Mouse (Mus musculus) embryo, embryonic 10 days (tissue): ENCODE measurements around the gene Unk.

Experiments
- DNase-seq: peaks from one replicate; pipeline ENCODE4 v3.0.0-alpha.2; 2015; ENCODE audit warnings: low spot score

The Unk gene

DNA sequence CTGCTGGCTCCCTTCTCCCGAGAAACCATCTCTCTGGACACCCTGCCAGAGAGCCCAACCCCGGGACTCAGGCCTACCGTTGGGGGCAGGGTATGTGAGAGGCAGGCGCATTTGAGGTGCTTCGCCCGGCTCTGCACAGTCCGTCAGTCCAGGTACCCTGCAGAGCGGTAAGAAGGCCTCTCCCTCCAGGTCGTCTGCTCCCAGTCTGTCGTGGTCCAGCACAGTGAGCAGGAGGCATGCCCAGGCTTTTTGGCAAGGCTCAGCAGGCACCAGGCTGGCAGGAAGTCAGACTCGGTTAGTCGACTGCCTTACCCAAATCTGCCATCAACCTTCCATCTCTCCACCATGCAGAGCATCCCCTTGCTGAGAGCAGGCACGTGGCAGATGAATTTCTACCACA is 33.4 kb downstream of the Unk start:
- no peak for DNase-seq

DNA sequence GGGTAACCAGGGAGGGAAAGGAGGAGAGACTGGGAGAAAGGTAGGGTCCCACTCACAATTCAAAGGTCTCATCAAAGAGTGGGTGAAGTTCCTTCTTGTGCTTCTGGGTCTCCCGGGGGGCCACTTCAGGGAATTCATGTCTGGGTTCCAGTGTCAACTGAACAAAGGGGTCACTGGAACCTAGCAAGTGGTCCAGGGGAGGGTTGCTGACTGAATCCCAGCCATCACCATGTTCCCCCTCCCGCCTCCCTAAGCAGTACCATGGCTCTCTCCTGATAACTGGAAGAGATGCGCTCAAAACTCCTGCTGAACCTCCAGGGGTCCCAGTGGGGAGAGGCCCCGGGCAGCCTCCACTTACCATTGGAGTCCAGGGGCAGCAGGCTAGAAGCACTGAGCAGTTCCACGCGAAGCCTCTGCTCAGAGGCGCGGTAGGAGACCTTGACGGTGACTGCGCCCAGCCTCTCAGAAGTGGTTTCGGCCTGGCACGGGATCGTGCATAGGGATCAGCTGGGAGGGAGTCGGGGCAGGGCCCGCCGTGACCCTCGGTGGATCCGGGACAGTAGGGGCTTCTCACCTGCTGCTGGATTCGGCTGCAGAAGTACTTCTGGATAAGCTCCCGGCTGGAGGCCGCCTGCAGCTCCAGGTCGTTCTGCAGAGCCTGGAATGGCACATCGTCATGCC is 34.2 kb downstream of the Unk start:
- no peak for DNase-seq

DNA sequence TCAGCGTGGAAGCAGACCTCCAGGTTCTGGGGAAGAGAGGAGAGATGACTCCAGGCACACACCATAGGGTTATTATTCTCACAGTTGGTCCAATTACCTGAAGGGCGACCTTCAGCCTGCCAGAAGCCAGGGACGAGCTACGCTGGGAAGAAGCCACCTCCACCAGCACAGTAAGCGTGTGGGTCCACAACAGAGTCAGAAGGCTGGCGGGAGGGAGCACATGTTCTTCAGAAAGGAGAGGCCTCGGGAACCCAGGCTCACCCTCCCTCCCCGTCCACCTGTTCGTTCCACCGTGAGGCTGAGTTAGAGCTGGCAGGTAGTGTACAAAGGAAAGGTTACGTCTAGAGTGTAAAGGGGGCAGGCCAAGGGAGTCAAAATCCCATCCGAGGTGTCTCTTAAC is 35.2 kb downstream of the Unk start:
- no peak for DNase-seq

DNA sequence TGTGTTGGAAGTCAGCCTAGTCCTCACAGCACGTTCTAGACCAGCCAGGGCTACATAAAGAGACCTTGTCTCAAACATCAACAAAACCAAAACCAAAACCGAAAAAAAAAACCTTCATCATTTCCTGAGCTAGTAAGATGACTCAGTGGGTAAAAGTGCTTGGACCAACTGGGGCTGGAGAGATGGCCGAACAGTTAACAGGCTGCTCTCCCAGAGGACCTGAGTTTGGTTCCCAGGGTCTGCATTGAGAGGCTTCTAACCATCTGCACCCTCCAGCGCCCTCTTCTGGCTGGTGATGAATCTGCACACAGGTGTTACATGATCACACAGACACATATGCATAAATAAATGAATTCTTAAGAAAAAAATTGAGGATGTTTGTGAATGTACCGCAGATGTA is 41.4 kb downstream of the Unk start:
- DNase-seq = no peak

DNA sequence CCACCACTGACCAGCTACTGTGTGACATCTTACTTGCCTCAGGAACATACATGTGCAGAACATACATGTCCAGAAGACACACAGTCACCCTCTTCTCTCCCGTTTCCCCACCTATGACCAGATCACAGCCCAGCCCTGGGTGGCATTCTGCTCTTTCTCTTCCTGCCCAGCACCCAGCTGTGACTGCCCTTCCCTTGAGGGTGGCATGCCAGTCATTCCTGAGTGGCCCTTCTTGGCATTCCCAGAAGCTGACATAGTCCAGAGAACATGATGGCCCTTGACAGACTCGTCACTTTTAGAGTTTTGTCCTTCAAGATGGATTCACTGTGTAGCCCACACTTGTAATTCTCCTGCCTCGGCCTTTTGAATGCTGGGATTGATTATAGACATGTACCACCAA is 42.5 kb downstream of the Unk start:
- DNase-seq = no peak

DNA sequence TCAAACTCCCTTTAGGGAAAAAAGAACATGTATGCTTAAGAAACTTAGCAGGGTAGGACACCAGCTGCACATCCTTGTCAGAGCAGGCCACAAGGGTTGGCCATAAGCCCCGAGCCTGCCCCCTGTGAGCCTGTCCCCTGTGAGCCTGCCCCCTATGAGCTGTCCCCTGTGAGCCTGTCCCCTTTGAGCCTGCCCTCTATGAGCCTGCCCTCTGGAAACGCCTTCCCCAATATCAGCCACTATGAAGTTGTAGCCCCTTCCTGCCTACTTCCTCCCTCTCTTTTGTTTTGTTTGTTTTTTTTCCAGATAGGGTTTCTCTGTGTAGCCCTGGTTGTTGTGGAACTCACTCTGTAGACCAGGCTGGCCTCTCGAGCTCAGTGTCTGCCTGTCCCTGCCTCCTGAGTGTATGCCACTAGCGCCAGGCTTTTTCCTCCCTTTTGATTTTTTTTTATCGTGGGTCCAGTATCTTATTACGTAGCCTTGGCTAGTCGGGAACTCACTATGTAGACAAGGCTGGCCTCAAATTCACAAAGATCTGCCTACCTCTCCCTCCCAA is 44.4 kb downstream of the Unk start:
- no peak for DNase-seq

DNA sequence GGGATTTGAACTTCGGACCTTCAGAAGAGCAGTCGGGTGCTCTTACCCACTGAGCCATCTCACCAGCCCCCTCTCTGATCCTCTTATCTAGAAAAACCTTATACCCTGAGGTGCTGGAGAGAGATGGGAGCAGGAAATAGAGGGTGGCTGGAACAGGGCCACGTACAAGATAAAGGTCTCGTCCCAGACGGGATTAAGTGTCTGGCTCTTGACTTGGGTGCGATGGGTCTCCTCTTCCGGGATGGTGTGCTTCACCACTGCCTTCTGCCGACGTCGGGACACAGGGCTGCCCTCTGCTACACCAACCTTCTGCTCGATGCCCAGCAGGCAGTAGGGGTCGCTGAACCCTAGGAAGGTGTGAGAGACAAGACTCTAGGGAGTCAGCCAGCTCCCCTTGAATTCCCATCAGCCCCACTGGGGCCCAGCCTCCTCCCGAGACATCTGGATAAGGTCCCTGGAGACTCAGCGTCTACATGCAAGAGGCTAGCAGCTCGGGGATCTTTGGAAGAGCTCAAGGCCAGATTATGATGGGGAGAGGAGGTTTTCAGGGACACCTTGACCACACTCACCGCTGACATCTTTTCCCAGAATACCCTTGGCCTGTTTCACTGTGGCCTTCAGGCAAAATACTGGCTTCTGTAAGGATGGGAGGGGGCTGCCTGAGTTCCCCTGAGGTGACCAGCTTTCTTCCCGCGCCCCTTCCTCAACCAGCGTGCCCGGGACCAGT is 45.6 kb downstream of the Unk start:
- no peak for DNase-seq

DNA sequence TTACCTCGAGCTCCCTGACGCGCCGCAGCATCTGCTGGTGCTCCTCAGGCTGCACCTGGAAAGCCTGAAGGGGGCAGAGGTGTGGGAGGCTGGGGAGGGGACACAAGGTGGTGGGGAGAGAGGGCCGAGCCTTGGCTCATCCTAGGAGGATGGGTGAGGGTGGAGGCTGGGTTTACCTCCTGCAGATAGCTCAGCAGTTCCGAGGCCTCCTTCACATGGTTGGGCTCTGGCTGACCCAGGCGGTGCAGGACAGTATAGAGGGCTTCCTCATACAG is 46.1 kb downstream of the Unk start:
- no peak for DNase-seq

DNA sequence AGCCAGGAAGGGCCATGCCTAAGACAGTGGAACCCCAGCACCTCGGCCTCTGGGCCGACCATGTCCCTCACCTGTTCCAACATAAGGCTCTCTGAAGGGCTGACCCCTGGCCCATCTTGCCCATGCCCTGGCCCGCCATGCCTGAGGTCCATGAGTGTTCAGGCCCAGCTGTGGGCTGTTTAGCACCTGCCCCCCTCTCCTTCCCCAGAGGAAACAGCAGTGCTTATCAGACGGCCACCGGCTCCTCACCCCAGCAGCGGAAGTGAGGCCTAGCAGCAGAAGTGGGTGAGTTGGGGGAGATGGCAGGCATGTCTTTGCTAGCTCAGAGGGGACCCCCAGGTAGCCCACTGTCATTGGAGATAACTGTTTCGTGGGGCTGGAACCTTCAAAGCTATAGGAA is 46.7 kb downstream of the Unk start:
- DNase-seq = no peak

DNA sequence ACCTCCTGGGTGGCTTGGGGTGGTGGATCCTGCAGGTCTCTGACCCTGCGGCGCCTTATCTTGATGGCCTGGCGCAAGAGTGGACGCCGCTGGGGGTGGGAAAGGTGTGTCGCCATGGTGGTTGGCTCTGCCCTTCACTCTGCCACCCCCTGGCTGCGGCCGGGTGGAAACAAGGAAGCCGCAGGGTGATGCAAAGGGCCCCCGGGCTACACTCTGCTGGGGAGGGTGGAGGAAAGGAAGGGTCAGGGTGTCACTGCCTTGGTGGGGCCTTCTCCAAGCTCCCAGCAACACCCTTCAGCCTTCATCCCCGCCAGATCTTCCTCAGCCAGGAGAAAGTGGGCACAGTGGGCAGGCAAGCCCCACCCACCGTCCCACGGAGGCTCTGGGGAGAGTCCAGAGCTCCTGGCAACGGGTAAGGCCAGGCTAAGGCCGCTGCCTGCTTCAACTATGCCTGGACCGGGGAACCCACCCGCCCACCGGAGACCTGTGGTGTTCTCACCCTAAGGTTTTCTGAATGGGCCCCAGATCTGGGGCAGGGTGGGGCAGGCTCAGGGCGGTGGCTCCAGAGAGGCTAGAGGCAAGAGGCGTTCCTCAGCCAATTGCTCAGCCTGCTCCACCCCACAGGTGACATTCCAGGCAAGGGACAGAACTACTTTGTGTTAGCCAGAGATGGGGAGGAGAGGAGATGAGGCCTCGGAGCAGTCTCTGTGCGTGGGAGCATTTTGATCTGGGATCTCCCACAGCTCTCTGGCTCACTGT is 47.5 kb downstream of the Unk start, which contains the start of gene Unc13d:
Gene Unc13d, minus strand, starts transcription at position 516 of the 759 bp plus-strand sequence.
- no peak for DNase-seq

DNA sequence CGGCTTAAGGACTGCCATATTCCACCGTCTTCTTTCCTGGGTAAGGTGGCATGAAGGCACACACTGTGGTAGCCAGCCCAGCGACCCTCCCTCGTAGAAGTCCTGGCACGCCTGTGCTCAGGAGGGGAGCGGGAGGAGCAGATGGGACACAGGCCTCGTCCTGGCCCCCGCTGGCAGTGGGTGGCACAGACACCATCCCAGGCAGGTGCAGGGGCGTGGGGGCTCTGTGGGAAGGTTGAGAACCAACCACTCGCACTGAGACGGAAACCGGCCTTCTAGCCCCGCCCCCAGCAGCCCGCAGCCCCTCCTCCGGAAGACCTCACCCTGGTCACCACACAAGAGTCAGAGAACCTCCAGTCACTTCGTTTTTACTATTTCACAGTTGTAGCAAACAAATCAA is 48.1 kb downstream of the Unk start:
- DNase-seq = peak; percentile 65

DNA sequence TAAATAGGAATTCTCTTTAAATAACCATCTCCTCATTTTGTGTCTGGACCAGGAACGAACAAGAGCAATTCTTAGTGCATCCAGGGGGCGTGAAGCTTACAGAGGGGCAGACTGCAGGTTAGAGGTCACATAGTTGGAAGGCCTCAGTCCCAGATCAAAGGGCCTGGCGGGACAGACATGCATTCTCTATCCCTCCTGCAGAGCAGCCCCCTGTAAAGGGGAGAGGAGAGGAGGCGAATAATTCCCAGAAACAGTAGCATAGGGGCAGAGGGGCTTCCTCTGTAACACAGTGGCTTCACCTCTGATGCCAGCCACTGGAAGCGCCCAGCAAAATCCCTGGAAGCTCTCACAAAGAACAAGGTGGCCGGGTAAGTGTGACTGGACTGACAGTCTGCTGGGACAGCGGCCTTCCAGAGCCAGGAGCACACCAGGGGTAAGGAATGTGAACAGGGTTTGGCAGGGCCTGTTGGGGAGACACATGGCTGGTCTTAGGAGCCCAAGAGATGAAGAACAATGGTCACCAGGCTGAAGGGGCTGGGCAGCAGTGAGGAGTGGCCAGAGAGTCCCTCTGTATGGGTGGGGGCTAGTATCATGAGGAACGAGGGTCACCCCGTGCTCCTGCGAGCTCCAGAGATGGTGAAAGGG is 48.7 kb downstream of the Unk start:
- DNase-seq = peak; percentile 85

DNA sequence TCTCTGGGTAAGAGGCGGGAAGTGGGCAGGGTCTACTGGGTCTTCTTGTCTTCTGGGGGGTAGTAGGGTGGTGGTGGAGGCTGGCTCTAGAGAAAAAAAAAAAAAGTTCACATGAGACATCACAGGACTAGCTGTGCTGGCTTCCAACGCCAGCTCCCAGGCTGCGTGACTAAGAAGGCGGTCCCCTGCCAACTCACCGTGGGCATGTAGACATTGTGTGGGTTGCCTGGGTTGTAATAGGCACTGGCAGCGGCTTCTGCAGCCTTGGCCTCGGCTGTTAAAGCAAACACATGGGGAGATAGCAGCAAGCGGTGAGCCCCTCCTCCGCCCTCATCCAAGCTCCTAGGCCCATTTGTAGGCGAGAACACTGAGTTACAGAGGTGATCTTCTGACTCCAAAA is 49.4 kb downstream of the Unk start:
- no peak for DNase-seq

DNA sequence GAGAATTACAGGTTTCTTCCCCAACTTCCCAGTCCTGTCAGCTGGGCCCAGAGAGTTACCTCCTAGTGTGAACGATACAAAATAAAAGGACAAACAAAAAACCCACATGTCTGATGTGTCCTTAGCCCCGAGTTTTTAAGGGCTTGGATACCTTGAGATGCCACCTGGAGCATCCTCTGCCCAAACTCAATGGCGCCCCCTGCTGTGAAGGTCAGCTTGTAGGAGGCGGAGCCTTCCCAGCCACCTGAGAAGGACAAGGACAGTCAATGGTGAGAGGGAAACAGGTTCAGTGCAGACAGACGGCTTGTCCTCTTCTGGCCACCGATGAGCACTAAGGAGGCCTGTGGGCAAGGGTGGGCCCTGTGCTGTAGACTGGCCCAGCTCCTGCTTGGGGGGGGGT is 51.0 kb downstream of the Unk start:
- peak; percentile 69 for DNase-seq

DNA sequence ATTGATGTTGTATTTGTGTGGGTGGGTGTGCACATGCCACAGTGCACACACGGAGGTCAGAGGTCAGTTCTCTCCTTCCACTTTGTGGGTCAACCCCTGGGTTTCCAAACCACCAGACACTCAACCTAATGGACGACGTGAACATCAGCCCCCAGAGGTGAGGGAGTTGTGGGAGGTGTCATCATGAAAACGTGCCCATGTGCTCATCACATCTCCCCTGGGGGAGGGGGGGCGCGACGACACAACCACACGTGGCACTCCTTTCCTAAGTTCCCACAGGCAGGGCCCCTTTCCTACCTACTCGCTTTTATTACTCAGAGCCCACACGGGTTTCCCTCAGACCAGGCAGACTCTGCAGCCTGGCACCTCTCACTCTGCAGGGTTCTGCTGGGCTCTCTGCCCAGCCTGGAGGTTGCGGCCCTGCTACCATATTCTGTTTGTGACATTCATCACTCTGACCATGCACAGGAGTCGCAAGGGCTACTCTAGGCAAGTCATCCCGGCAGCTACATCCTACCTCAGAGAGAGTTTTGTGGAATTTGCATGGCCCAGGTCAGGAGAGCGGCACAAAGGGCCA is 53.1 kb downstream of the Unk start:
- DNase-seq = no peak

DNA sequence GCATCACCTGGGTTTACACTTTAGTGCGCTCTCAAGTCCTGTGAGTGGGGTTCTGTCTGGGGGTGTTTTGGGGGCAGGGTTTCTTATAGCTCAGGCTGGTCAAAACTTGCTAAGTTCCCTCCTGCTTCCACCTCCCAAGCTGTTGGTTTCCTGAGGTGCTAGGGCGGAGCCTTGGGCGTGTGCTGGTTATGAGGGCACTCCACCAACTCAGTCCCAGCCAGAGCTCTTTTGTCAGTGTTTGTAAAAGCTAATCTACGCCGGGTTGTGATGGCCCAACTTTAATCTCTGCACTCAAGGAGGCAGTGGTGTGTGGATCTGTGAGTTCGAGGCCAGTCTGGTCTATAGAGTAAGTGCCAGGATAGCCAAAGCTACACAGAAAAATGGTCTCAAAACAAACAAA is 54.0 kb downstream of the Unk start:
- no peak for DNase-seq

DNA sequence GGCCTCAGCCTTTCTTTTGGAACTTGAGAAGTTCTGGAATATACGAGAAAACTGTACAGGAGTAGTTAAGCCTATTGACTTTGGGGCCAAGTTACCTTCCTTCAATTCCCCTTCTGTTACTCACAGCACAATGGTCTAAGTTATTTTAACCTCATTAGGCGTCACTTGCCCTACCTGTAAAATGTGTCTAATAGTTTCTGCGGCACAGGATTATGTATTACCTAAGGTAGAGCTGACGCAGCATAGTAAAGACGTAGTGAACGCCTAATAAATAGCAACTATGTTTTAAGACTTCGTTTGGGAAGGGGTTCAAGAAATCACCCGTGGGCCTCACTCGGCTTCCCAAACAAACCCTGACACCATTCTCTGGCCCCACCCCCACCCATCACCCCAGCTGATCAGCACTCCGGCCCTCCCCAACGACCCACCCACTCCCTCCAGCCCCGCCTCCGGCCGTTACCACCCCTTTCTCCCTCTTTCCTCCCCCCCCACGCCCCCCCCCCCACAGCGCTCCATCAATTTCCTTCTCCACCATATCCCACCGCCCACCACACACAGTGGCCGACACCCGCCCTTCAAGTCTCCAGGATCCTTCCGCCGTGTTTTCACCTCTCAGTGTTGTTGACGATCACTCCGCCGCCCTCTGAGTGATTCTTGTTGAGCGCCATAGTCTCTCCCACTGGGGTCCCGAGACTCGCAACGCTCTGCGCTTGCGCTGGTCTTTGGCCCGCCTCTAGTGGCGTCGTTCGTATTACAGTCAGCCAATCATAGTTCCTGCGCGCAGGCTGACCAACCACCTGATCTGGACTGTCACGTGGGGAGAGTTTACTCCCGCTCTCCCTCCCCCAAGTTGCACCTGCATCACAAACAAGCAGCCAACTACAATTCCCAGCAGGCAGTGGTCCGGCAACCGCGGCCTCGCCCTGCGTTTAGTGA is 56.4 kb downstream of the Unk start, which contains the start of gene Wbp2:
Gene Wbp2, minus strand, starts transcription at position 738 of the 936 bp plus-strand sequence.
- DNase-seq = peak; percentile 99

DNA sequence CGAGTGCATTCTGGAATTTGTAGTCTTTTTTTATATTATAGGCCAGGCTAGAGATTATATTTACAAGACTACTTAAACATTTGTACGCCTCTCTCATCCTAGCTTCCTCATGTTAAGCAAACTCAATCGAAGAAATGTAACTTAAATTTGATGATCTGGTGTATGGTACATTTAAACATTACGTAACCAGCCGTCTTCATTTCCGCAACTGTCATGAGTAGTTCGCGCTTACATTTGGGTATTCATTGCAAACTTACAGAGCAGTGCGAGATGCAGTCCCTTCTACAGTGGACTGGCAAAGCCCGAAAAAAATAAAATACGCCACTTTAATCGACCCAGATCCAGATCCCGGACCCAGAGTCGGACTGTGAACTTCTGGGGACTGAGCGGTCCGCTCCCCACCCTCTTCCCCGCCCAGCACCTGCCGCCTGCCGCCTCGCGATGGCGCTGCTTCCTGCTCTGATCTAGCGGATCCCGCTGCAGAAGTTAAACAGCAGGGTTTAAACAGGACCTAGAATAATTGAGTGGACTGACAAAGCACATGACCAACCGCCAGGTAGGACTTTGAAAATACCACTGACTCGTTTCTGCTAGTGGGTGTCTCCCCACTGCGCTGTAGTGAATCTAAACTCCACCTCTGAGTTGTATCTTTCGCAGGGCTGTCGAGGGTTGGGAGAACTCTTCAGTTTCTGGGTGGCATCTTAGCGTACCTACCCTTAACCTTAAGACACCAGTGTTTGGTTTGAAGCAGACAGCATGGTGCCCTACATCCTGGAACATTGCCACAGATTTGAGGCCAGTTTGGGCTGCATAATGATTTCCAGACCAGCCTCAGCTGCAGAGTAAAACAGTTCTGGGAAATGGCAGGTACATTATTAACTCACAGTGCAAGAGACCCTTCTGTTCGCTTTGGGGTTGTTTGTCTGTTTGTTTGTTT is 57.3 kb downstream of the Unk start:
- DNase-seq = peak; percentile 91

DNA sequence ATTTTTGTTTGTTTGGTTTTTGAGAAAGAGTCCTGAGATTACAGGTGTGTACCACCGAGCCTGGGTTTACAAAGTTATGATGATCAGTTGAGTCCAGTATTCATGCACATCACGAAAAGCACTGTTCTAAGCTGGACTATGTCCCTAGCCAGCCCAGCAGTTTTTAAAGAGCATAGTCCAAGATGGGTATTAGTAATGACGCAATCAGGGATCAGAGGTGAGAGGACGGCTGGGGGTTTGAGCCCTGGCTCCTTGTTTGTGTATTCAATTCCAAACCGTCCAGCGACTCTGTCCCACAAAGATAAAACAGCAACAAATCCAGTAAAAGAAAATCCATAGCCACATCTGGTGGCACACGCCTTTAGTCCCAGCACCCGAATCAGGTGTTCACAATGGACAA is 58.1 kb downstream of the Unk start:
- DNase-seq = no peak
